Mouse (Mus musculus): Measurements from ENCODE around the gene Casp2.

DNA sequence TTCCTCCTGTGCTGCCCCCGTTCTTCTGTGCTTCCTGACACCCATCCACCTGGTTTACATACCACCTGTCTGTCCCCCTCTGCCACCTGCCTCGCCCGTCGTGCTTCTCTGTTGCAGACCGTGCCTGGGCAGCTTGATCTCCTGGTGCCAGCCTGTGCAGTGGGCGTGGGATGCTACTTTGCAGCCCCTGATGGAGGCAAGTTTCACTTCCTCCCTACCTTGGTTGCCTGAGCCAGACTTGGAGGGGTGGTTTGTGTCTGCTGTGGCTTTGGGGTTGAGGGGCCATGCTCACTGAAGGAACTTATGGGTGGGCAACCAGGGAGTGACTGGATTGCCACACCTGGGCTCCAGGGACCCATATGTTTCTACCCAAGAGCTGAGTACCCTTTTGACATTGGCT is 28.5 kb downstream of the Casp2 start:
- TF ChIP-seq POLR2A (IDR thresholded peaks at IDR 0.05; ENCODE audit: low read depth, low read length) (no peak), CTCF (conservative IDR thresholded peaks at IDR 0.05 in 1 of 2, IDR thresholded peaks at IDR 0.05 in 1 of 2; ENCODE audit: low read depth in 2 of 2, low read length in 2 of 2) (no peak), JUND (conservative IDR thresholded peaks at IDR 0.05; ENCODE audit: low read depth, low read length) (no peak), POLR2AphosphoS2 (IDR thresholded peaks at IDR 0.05; ENCODE audit: low read depth, low read length) (no peak)
